Mouse (Mus musculus): ENCODE results near the gene Gprin2. TPM values are rescaled to one million over a fixed set of nuclear protein-coding genes. Genes with fewer than 3 reads are reported as not detected.

The Gprin2 gene
- polyA plus RNA-seq, 1 experiment from 2014 or later = 3.3 TPM

GRCm38 (mm10) chr14:34139671-34140664, 61.5 kb downstream of the Gprin2 start:
- 85% methylated on average over 15 of the region's 15 CpGs for WGBS
- no peaks in the 10 kb centered on the region for H3K4me1 ChIP-seq
- no peaks in the 10 kb centered on the region for H3K9me3 ChIP-seq (replicated peaks)
- no peak for ATAC-seq (ENCODE audit: low FRiP score)
- H3K4me2 ChIP-seq (replicated peaks) = no peak overlapping the region
- no peak overlapping the region for H3K27ac ChIP-seq
- H3K27me3 ChIP-seq = no peaks in the 10 kb centered on the region; the same call in 1 of the 2 replicates
- no peaks in the 10 kb centered on the region for H3K36me3 ChIP-seq
- no peak overlapping the region for H3K4me3 ChIP-seq
- no peak overlapping the region for H3K9ac ChIP-seq

Other genes starting within 250 kb of the Gprin2 start
- gene Rbp3, start 247.7 kb downstream of the Gprin2 start, polyA plus RNA-seq (2016; fragmentation: Nextera tagmentation; extraction: Ambion mirVana) = not detected in 2 replicates
- 0.25 and 0.34 TPM in 2 replicates for gene Zfp488, start 222.9 kb downstream of the Gprin2 start, polyA plus RNA-seq (2016; fragmentation: Nextera tagmentation; extraction: Ambion mirVana)
- gene Gm30083, start 186.5 kb downstream of the Gprin2 start, polyA plus RNA-seq (2016; fragmentation: Nextera tagmentation; extraction: Ambion mirVana) = not detected in 2 replicates
- gene Gm5460, start 184.9 kb downstream of the Gprin2 start, polyA plus RNA-seq (2016; fragmentation: Nextera tagmentation; extraction: Ambion mirVana) = not detected in 2 replicates
- not detected in 2 replicates for gene Antxrl, start 148.9 kb downstream of the Gprin2 start, polyA plus RNA-seq (2016; fragmentation: Nextera tagmentation; extraction: Ambion mirVana)
- 1.1 and 1.3 TPM in 2 replicates for gene Anxa8, start 115.7 kb downstream of the Gprin2 start, polyA plus RNA-seq (2016; fragmentation: Nextera tagmentation; extraction: Ambion mirVana)
- not detected in 2 replicates for gene A630023A22Rik, start 98.9 kb downstream of the Gprin2 start, polyA plus RNA-seq (2016; fragmentation: Nextera tagmentation; extraction: Ambion mirVana)
- gene Npy4r, start 49.2 kb downstream of the Gprin2 start, polyA plus RNA-seq (2016; fragmentation: Nextera tagmentation; extraction: Ambion mirVana) = 0.05 and 0.10 TPM in 2 replicates
- 0.36 and 0.59 TPM in 2 replicates for gene Syt15, start 17.9 kb upstream of the Gprin2 start, polyA plus RNA-seq (2016; fragmentation: Nextera tagmentation; extraction: Ambion mirVana)
- 8.5 and 9.4 TPM in 2 replicates for gene Shld2, start 108.8 kb upstream of the Gprin2 start, polyA plus RNA-seq (2016; fragmentation: Nextera tagmentation; extraction: Ambion mirVana)
- gene Glud1, start 109.1 kb upstream of the Gprin2 start, polyA plus RNA-seq (2016; fragmentation: Nextera tagmentation; extraction: Ambion mirVana) = 97.7 and 110 TPM in 2 replicates
- not detected in 2 replicates for gene Fam25c, start 153.8 kb upstream of the Gprin2 start, polyA plus RNA-seq (2016; fragmentation: Nextera tagmentation; extraction: Ambion mirVana)
- gene Sncg, start 173.1 kb upstream of the Gprin2 start, polyA plus RNA-seq (2016; fragmentation: Nextera tagmentation; extraction: Ambion mirVana) = 130 and 136 TPM in 2 replicates
- 7.0 and 7.3 TPM in 2 replicates for gene Mmrn2, start 173.8 kb upstream of the Gprin2 start, polyA plus RNA-seq (2016; fragmentation: Nextera tagmentation; extraction: Ambion mirVana)